In genomic region chr13:20204165-20204564, GRCm38 (mm10) we compare ENCODE assay signal across 20 mouse cellular contexts.
DNase-seq lines count a peak whose midpoint lies in the region; ATAC-seq and TF ChIP-seq lines count a peak whose summit lies in the region.
"Had no signal": no experiment of that assay in that cellular context is flagged by ENCODE, and none has a peak within 500 bp of the region (broad histone marks: within the 10 kb centered on the region; RNA-seq: fewer than 3 reads in every experiment).

No protein-coding gene starts in this region.

- no peak overlapping the region for H3K9ac ChIP-seq in hindbrain, embryonic 14.5 days
- no peak overlapping the region for H3K9ac ChIP-seq in hindbrain, postnatal 0 days (replicated peaks; ENCODE audit: low read length)
- no peak overlapping the region for H3K9ac ChIP-seq in midbrain, embryonic 13.5 days (replicated peaks)
- no peak overlapping the region for H3K9ac ChIP-seq in midbrain, embryonic 15.5 days
- H3K9ac ChIP-seq: forebrain, embryonic 12.5 days; heart, embryonic 13.5 days had no signal

- no peak overlapping the region for H3K4me3 ChIP-seq in hindbrain, embryonic 14.5 days (replicated peaks; ENCODE audit: low read length)
- H3K4me3 ChIP-seq in hindbrain, postnatal 0 days (ENCODE audit: low read length), result no peak overlapping the region
- H3K4me3 ChIP-seq in midbrain, embryonic 13.5 days (replicated peaks), result no peak overlapping the region
- no peak overlapping the region for H3K4me3 ChIP-seq in midbrain, embryonic 15.5 days
- H3K4me3 ChIP-seq in testis, adult 2 months (ENCODE audit: control insufficient read depth, low read depth, low read length), result peak overlapping the region; percentile 4; the same call in 1 of the 2 replicates
- H3K4me3 ChIP-seq: forebrain, embryonic 12.5 days; heart, embryonic 13.5 days had no signal

- H3K27me3 ChIP-seq in hindbrain, embryonic 14.5 days (ENCODE audit: control insufficient read depth, insufficient read depth, low read length), result no peaks in the 10 kb centered on the region
- H3K27me3 ChIP-seq in hindbrain, postnatal 0 days (ENCODE audit: insufficient read depth, low read length), result no peaks in the 10 kb centered on the region
- no peaks in the 10 kb centered on the region for H3K27me3 ChIP-seq in midbrain, embryonic 13.5 days
- H3K27me3 ChIP-seq in midbrain, embryonic 15.5 days (replicated peaks), result no peaks in the 10 kb centered on the region
- H3K27me3 ChIP-seq in testis, adult 2 months (ENCODE audit: control insufficient read depth, insufficient read depth, low read length), result no peaks in the 10 kb centered on the region
- H3K27me3 ChIP-seq: CH12.LX; forebrain, embryonic 12.5 days; heart, embryonic 13.5 days; Patski had no signal

- no peak for TF ChIP-seq CTCF in hindbrain, postnatal 0 days (IDR thresholded peaks at IDR 0.05; ENCODE audit: low read depth)
- TF ChIP-seq CTCF in testis, adult 2 months (IDR thresholded peaks at IDR 0.05; ENCODE audit: control insufficient read depth, insufficient read depth, insufficient replicate concordance, low read depth, low read length), result no peak

- H3K4me2 ChIP-seq in hindbrain, embryonic 14.5 days (replicated peaks), result no peak overlapping the region
- H3K4me2 ChIP-seq in hindbrain, postnatal 0 days (ENCODE audit: low read depth, low read length), result no peak overlapping the region
- no peak overlapping the region for H3K4me2 ChIP-seq in midbrain, embryonic 13.5 days (replicated peaks)
- no peak overlapping the region for H3K4me2 ChIP-seq in midbrain, embryonic 15.5 days
- H3K4me2 ChIP-seq: forebrain, embryonic 12.5 days; heart, embryonic 13.5 days had no signal

- H3K4me1 ChIP-seq in hindbrain, embryonic 14.5 days (replicated peaks; ENCODE audit: control insufficient read depth, insufficient read depth, low read length), result no peaks in the 10 kb centered on the region
- H3K4me1 ChIP-seq in hindbrain, postnatal 0 days (ENCODE audit: insufficient read depth, low read length), result no peaks in the 10 kb centered on the region; the same call in 1 of the 2 replicates
- no peaks in the 10 kb centered on the region for H3K4me1 ChIP-seq in midbrain, embryonic 13.5 days (replicated peaks)
- H3K4me1 ChIP-seq in midbrain, embryonic 15.5 days, result no peaks in the 10 kb centered on the region
- no peaks in the 10 kb centered on the region; the same call in 1 of the 2 replicates for H3K4me1 ChIP-seq in testis, adult 2 months (ENCODE audit: control insufficient read depth, insufficient read depth, low read length)
- H3K4me1 ChIP-seq: forebrain, embryonic 12.5 days had no signal

- no peaks in the 10 kb centered on the region for H3K36me3 ChIP-seq in hindbrain, embryonic 14.5 days (replicated peaks; ENCODE audit: control insufficient read depth, insufficient read depth)
- no peaks in the 10 kb centered on the region for H3K36me3 ChIP-seq in hindbrain, postnatal 0 days (ENCODE audit: insufficient read depth, low read length)
- H3K36me3 ChIP-seq in midbrain, embryonic 13.5 days, result no peaks in the 10 kb centered on the region
- H3K36me3 ChIP-seq in midbrain, embryonic 15.5 days (replicated peaks), result no peaks in the 10 kb centered on the region
- no peaks in the 10 kb centered on the region for H3K36me3 ChIP-seq in testis, adult 2 months (ENCODE audit: control insufficient read depth, insufficient read depth, low read length)
- H3K36me3 ChIP-seq: forebrain, embryonic 12.5 days; heart, embryonic 13.5 days had no signal

- DNase-seq in hindbrain, embryonic 14.5 days (ENCODE audit: low spot score), result no peak
- no peak for DNase-seq in hindbrain, postnatal 0 days (ENCODE audit: low spot score)
- DNase-seq in testis, postnatal 14 days (ENCODE audit: low spot score), result no peak
- DNase-seq in liver, result no peak
- DNase-seq: adrenal gland, postnatal 14 days; cerebellum, adult 11-12 months; cerebellum, adult 9-10 months; cerebellum, postnatal 25 days; gastrocnemius, postnatal 14 days; heart, postnatal 36 days had no signal

- no peak overlapping the region for H3K27ac ChIP-seq in hindbrain, embryonic 14.5 days
- H3K27ac ChIP-seq in hindbrain, postnatal 0 days, result no peak overlapping the region
- no peak overlapping the region for H3K27ac ChIP-seq in midbrain, embryonic 13.5 days
- no peak overlapping the region for H3K27ac ChIP-seq in midbrain, embryonic 15.5 days
- no peak overlapping the region for H3K27ac ChIP-seq in testis, adult 2 months (ENCODE audit: control insufficient read depth, insufficient read depth, low read depth, low read length)
- H3K27ac ChIP-seq: forebrain, embryonic 12.5 days; heart, embryonic 13.5 days had no signal

- H3K9me3 ChIP-seq in hindbrain, embryonic 14.5 days (ENCODE audit: control insufficient read depth, low read length), result no peaks in the 10 kb centered on the region
- no peaks in the 10 kb centered on the region for H3K9me3 ChIP-seq in hindbrain, postnatal 0 days (ENCODE audit: low read length)
- H3K9me3 ChIP-seq in midbrain, embryonic 13.5 days, result no peaks in the 10 kb centered on the region
- H3K9me3 ChIP-seq in midbrain, embryonic 15.5 days, result no peaks in the 10 kb centered on the region
- H3K9me3 ChIP-seq: forebrain, embryonic 12.5 days; heart, embryonic 13.5 days had no signal

- ATAC-seq in hindbrain, embryonic 14.5 days (ENCODE audit: low FRiP score), result peak; percentile 31
- no peak for ATAC-seq in hindbrain, postnatal 0 days
- 0 out of 2 replicates have a peak, but pooled peaks have one; percentile 27 for ATAC-seq in midbrain, embryonic 13.5 days
- ATAC-seq in midbrain, embryonic 15.5 days (replicated peaks), result no peak
- 0 out of 2 replicates have a peak, but pooled peaks have one; percentile 10 for ATAC-seq in monocyte, adult 5-6 weeks (replicated peaks; ENCODE audit: insufficient number of reproducible peaks, low FRiP score, low TSS enrichment, poor library complexity, severe bottlenecking)
- ATAC-seq: activated CD4-positive, CD25-positive, alpha-beta regulatory T cell, adult 4 months; hindbrain, embryonic 16.5 days; Patski had no signal

- no peak for TF ChIP-seq POLR2A in testis, adult 2 months (IDR thresholded peaks at IDR 0.05; ENCODE audit: control insufficient read depth, low read depth, low read length)

Comparison
In these comparisons a context has a peak if more than half of its experiments do, and no peak if none do; other contexts are left out.
1. ATAC-seq: peak in hindbrain, embryonic 14.5 days (single experiment), midbrain, embryonic 13.5 days (single experiment) and monocyte, adult 5-6 weeks (single experiment); none in hindbrain, postnatal 0 days (single experiment) and midbrain, embryonic 15.5 days (single experiment).